Mouse (Mus musculus): ENCODE data around the gene Chchd2. TPM values are rescaled to one million over a fixed set of nuclear protein-coding genes. Genes with fewer than 3 reads are reported as not detected.
A peak's percentile ranks its signal among the peaks of the same experiment; 100 is the strongest.
"Not testable (repeated sequence)": the region's sequence is repeated elsewhere in the genome, so short reads cannot be mapped to it uniquely, and the experiment has no call there.

Gene Chchd2
- polyA plus RNA-seq, 1 experiment from 2014 or later, result 686 TPM

DNA sequence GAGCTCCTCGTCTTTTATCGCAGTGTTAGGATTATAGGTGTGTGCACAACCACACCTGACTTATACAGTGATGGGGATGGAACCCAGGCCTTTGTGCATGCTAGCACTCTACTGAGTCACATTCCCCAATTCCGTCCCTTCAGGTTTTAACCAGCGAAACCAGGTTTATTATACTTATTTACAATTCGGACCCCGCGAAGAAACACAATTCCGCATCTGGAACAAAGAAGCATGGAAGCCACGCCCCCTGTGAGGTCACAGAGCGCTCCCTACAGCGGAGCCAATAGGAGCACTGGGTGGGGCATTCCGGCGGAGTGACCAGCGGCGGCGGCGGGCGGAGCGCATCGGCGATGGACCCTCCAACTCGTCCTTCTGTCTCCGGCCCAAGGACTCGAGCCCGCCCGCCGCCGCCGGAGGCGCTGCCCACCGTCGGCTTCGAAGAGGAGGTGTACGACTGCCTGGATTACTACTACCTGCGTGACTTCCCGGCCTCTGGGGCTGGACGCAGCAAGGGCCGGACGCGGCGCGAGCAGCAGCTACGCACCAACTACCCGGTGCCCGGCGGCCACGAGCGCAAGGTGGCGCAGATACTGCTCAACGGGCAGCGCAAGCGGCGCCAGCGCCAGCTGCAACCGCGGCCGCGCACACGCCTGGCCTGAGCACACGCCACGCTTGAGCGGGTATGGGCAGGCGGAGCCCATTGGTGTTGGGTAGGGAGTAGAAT, 21.1 kb upstream of the Chchd2 start, which contains the start of gene Nupr1l:
Nupr1l (plus strand) TSS at position 299 of the 724 bp plus-strand sequence.
- ATAC-seq (peak; percentile 99), DNase-seq (ENCODE audit: low spot score) (peak; percentile 97)
- Histone ChIP-seq H3K9me3 (ENCODE audit: low read length) (no peaks in the 10 kb centered on the region), H3K9ac (replicated peaks; ENCODE audit: low read depth) (peak within 1 kb of the TSS; percentile 54), H3K4me1 (ENCODE audit: insufficient read depth, low read depth, low read length) (no peaks in the 10 kb centered on the region), H3K27ac (ENCODE audit: low read length) (peak within 1 kb of the TSS; percentile 90), H3K4me2 (replicated peaks; ENCODE audit: low read depth, low read length) (peak within 1 kb of the TSS; percentile 88), H3K27me3 (replicated peaks; ENCODE audit: insufficient read depth, low read length) (no peaks in the 10 kb centered on the region), H3K36me3 (ENCODE audit: insufficient read depth, low read length) (no peaks in the 10 kb centered on the region), H3K4me3 (ENCODE audit: low read depth, low read length) (peak within 1 kb of the TSS; percentile 69)
- TF ChIP-seq CTCF (IDR thresholded peaks at IDR 0.05), result no peak; the same call in 1 of the 2 replicates
- no peak for TF ChIP-seq EP300 (IDR thresholded peaks at IDR 0.05)
- WGBS, result under 1% methylated on average over 63 of the region's 63 CpGs

DNA sequence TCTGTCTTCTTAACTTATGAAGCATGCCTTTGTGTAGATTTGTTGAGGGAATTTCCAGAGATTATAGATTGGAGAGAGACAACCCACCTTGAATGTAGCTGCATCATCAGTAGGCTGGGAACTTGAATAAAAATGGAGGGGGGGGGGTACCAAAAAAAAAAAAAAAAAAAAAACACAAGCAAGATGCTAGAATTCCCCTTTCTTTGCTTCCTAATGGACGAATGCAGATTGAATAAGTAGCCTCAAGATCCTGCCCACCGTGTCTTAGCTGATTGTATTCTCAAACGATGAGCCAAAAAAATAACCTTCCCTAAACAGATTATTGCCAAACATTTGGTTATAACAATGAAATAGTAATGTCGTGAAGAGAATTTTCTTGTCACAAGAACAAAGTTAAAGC, 20.5 kb upstream of the Chchd2 start:
- Histone ChIP-seq H3K36me3 (ENCODE audit: insufficient read depth, low read length) (no peaks in the 10 kb centered on the region), H3K9ac (replicated peaks; ENCODE audit: low read depth) (no peak overlapping the region), H3K9me3 (ENCODE audit: low read length) (no peaks in the 10 kb centered on the region), H3K4me3 (ENCODE audit: low read depth, low read length) (peak overlapping the region; percentile 69), H3K27ac (ENCODE audit: low read length) (no peak overlapping the region), H3K4me1 (ENCODE audit: insufficient read depth, low read depth, low read length) (no peaks in the 10 kb centered on the region), H3K27me3 (replicated peaks; ENCODE audit: insufficient read depth, low read length) (no peaks in the 10 kb centered on the region), H3K4me2 (replicated peaks; ENCODE audit: low read depth, low read length) (peak overlapping the region; percentile 88)
- no peak for DNase-seq (ENCODE audit: low spot score)
- TF ChIP-seq CTCF (IDR thresholded peaks at IDR 0.05), result no peak
- TF ChIP-seq EP300 (IDR thresholded peaks at IDR 0.05), result no peak
- 21% methylated on average over 4 of the region's 4 CpGs for WGBS
- no peak for ATAC-seq

- Histone ChIP-seq H3K36me3 (ENCODE audit: insufficient read depth, low read length) (no peaks in the 10 kb centered on the region), H3K9ac (replicated peaks; ENCODE audit: low read depth) (no peak within 1 kb of the TSS), H3K4me3 (ENCODE audit: low read depth, low read length) (no peak within 1 kb of the TSS), H3K4me2 (replicated peaks; ENCODE audit: low read depth, low read length) (no peak within 1 kb of the TSS), H3K4me1 (ENCODE audit: insufficient read depth, low read depth, low read length) (no peaks in the 10 kb centered on the region), H3K27ac (ENCODE audit: low read length) (no peak within 1 kb of the TSS), H3K9me3 (ENCODE audit: low read length) (no peaks in the 10 kb centered on the region), H3K27me3 (replicated peaks; ENCODE audit: insufficient read depth, low read length) (no peaks in the 10 kb centered on the region)
- TF ChIP-seq EP300 (IDR thresholded peaks at IDR 0.05) (no peak), CTCF (IDR thresholded peaks at IDR 0.05) (no peak)
- WGBS, result 100% methylated on average over 1 of the region's 1 CpGs
- DNase-seq (ENCODE audit: low spot score), result no peak
- no peak for ATAC-seq
Observed at GRCm38 (mm10) chr5:129898449-129898848, 11.2 kb upstream of the Chchd2 start, which contains the start of gene Phkg1. Gene Phkg1 (minus strand): TSS chr5:129898549.

- H3K4me1 ChIP-seq (ENCODE audit: insufficient read depth, low read depth, low read length), result no peaks in the 10 kb centered on the region
- no peaks in the 10 kb centered on the region for H3K27me3 ChIP-seq (replicated peaks; ENCODE audit: insufficient read depth, low read length)
- WGBS, result 3% methylated on average over 44 of the region's 44 CpGs
- H3K4me3 ChIP-seq (ENCODE audit: low read depth, low read length), result peak within 1 kb of the TSS; percentile 51
- no peaks in the 10 kb centered on the region for H3K36me3 ChIP-seq (ENCODE audit: insufficient read depth, low read length)
- H3K4me2 ChIP-seq (replicated peaks; ENCODE audit: low read depth, low read length), result peak within 1 kb of the TSS; percentile 75
- DNase-seq (ENCODE audit: low spot score), result peak; percentile 98
- H3K9ac ChIP-seq (replicated peaks; ENCODE audit: low read depth), result peak within 1 kb of the TSS; percentile 43
- peak; percentile 100 for ATAC-seq
- no peak for TF ChIP-seq EP300 (IDR thresholded peaks at IDR 0.05)
- no peak for TF ChIP-seq CTCF (IDR thresholded peaks at IDR 0.05)
- no peaks in the 10 kb centered on the region for H3K9me3 ChIP-seq (ENCODE audit: low read length)
- no peak within 1 kb of the TSS for H3K27ac ChIP-seq (ENCODE audit: low read length)
Observed at GRCm38 (mm10) chr5:129895198-129896088, 8.2 kb upstream of the Chchd2 start, which contains the start of gene Zbed5. Gene Zbed5 (plus strand): TSS chr5:129895723.

DNA sequence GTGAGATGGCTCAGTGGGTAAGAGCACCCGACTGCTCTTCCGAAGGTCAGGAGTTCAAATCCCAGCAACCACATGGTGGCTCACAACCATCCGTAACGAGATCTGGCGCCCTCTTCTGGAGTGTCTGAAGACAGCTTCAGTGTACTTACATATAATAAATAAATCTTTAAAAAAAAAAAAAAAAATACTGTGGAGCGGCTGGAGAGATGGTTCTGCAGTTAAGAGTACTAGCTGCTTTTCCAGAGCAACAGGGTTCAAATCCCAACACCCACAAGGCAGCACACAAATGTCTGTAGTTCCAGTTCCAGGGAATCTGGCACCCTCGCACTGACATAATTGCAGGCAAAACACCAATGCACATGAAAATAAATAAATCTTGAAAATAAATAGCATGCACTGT, 3.1 kb upstream of the Chchd2 start:
- not testable (repeated sequence) for H3K9ac ChIP-seq (replicated peaks; ENCODE audit: low read depth); DNase-seq (ENCODE audit: low spot score); H3K4me3 ChIP-seq (ENCODE audit: low read depth, low read length); H3K4me1 ChIP-seq (ENCODE audit: insufficient read depth, low read depth, low read length); H3K4me2 ChIP-seq (replicated peaks; ENCODE audit: low read depth, low read length); H3K9me3 ChIP-seq (ENCODE audit: low read length); H3K27ac ChIP-seq (ENCODE audit: low read length); ATAC-seq; H3K27me3 ChIP-seq (replicated peaks; ENCODE audit: insufficient read depth, low read length); H3K36me3 ChIP-seq (ENCODE audit: insufficient read depth, low read length)
- WGBS, result 72% methylated on average over 3 of the region's 7 CpGs

DNA sequence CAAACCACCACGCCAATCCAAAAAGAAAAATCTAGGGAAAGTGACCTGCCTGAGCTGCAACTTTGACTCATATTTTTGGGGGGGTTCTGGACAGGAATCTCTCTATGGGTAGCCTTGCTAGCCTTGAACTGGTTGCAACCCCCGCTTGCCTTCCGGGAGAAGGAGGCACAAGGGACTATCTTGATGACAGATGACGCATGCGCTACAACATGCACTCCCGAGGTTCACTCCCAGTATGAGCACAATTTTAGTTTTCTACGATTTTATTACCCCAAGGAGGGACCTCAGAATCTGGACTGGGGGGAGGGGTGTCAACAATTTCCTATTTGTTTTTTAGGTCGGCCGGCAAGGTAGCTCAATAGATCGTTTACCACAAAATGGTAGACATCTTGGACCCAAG, 999 bp downstream of the Chchd2 start:
- peak overlapping the region; percentile 61 for H3K4me3 ChIP-seq (ENCODE audit: low read depth, low read length)
- H3K9me3 ChIP-seq (ENCODE audit: low read length), result no peaks in the 10 kb centered on the region
- no peaks in the 10 kb centered on the region; the same call in 1 of the 2 replicates for H3K4me1 ChIP-seq (ENCODE audit: insufficient read depth, low read depth, low read length)
- peak overlapping the region; percentile 68 for H3K4me2 ChIP-seq (replicated peaks; ENCODE audit: low read depth, low read length)
- WGBS, result 25% methylated on average over 10 of the region's 10 CpGs
- H3K27me3 ChIP-seq (replicated peaks; ENCODE audit: insufficient read depth, low read length), result no peaks in the 10 kb centered on the region
- H3K9ac ChIP-seq (replicated peaks; ENCODE audit: low read depth), result peak overlapping the region; percentile 66; the same call in 1 of the 2 replicates
- ATAC-seq, result no peak
- peaks cover 9% of the 10 kb centered on the region; the same call in 1 of the 2 replicates for H3K36me3 ChIP-seq (ENCODE audit: insufficient read depth, low read length)
- peak; percentile 15 for DNase-seq (ENCODE audit: low spot score)
- TF ChIP-seq CTCF (IDR thresholded peaks at IDR 0.05) (no peak), EP300 (IDR thresholded peaks at IDR 0.05) (no peak)
- peak overlapping the region; percentile 94 for H3K27ac ChIP-seq (ENCODE audit: low read length)

Data from lung, postnatal 0 days (tissue).